Mouse (Mus musculus) heart, embryonic 10.5 days (tissue): ENCODE results near the gene Lmntd1. TPM values are rescaled to one million over a fixed set of nuclear protein-coding genes. Genes with fewer than 3 reads are reported as not detected.

ENCODE experiments used
- DNase-seq: peaks from one replicate; pipeline ENCODE4 v3.0.0-alpha.2; 2017; ENCODE audit warnings: low spot score
- H3K27ac ChIP-seq: fragments of 300-500 bp; sonication (generic); 2 replicates; pipeline ENCODE4 v1.5.1; 2016; ENCODE audit warnings: mild to moderate bottlenecking
- H3K27me3 ChIP-seq: fragments of 300-500 bp; sonication (generic); 2 replicates; pipeline ENCODE4 v1.6.1; 2016; ENCODE audit warnings: mild to moderate bottlenecking; ENCODE audit not compliant: poor library complexity, insufficient read depth, severe bottlenecking
- H3K36me3 ChIP-seq: fragments of 300-500 bp; sonication (generic); 2 replicates; pipeline ENCODE4 v1.6.1; 2016; ENCODE audit warnings: mild to moderate bottlenecking, moderate library complexity
- H3K4me1 ChIP-seq: fragments of 300-500 bp; sonication (generic); 2 replicates; pipeline ENCODE4 v1.6.1; 2016; ENCODE audit warnings: mild to moderate bottlenecking
- H3K4me3 ChIP-seq: fragments of 300-500 bp; sonication (generic); 2 replicates; pipeline ENCODE4 v1.5.1; 2016; ENCODE audit warnings: mild to moderate bottlenecking, moderate library complexity
- H3K9me3 ChIP-seq: fragments of 300-500 bp; sonication (generic); 2 replicates; pipeline ENCODE4 v1.6.1; 2016; ENCODE audit warnings: mild to moderate bottlenecking, moderate library complexity
- WGBS: fragments of 180-500 bp; shearing (Covaris S2); methylation state at CpG from one replicate; pipeline ENCODE4 v1.1.7; 2016; 5-methylcytosine and 5-hydroxymethylcytosine counted together
- polyA plus RNA-seq: library from polyadenylated mRNA; unstranded; fragments of >200 nt; fragmentation: Nextera tagmentation; extraction: Ambion mirVana; gene quantifications from 2 replicates; pipeline ENCODE4 v1.2.1, GENCODE M21; 2016

The Lmntd1 gene
- polyA plus RNA-seq, 1 experiment from 2014 or later, result 2.3 TPM

DNA sequence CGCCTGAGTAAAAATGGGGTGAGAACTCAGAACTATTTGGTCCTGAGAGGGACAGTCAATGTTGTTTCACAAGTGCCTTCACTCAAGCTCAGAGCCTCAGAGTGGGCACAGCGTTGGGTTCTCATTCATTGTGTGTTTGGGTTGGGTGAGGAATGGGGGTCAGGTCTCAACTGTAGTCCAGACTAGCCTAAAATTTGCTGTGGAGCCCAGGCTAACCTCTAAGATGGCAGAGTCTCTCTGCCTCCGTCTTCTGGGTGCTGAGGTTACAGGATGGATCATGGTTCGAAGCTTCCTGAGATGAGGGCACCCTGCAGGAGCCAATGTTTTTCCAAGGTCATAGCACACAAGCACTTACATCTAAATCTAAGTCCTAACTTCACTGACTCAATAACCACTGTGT lies 37.4 kb downstream of the Lmntd1 start:
- H3K27ac ChIP-seq, result no peak overlapping the region
- no peaks in the 10 kb centered on the region for H3K36me3 ChIP-seq
- H3K9me3 ChIP-seq, result no peaks in the 10 kb centered on the region
- H3K4me1 ChIP-seq, result peaks cover 25% of the 10 kb centered on the region
- H3K4me3 ChIP-seq, result no peak overlapping the region
- peak; percentile 56 for DNase-seq
- no peaks in the 10 kb centered on the region for H3K27me3 ChIP-seq
- 86% methylated on average over 4 of the region's 4 CpGs for whole genome bisulfite sequencing

DNA sequence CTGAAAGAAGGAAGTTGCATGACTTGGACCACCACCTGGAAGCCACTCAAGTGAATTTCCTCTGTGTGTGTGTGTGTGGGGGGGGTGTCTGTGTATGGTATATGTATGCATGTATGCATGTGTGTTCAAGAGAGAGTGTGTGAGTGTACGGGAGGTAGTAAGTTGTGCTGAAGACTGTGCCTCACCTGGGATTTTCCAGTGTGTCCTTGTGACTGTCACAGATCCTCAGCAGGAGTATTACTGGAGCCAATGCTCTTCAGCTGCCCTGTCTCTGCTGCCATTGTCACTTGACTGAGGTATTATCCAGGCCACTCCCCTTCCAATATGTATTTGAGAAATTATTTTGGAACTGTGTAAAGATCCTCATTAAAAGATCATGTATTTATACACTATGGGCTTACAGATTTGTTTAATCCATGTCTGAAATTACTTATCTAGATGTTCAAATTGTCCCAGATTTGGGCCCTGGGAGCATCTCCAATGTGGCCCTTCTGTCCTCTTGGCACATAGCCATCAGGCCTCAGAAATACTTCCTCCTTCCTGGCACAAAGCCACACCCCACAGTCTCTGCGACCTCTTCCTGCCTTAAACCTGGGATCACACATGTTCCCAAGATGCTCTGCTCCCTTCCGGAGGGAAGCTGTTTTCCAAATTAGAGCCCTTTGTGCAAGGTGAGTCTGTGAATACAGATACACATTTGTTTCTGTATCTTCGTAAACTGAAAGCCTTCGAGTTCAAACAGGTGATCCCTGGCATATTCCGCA lies 40.7 kb downstream of the Lmntd1 start:
- H3K4me3 ChIP-seq, result no peak overlapping the region
- peaks cover 17% of the 10 kb centered on the region for H3K4me1 ChIP-seq
- no peak for DNase-seq
- no peak overlapping the region for H3K27ac ChIP-seq
- 83% methylated on average over 6 of the region's 6 CpGs for WGBS
- no peaks in the 10 kb centered on the region for H3K9me3 ChIP-seq
- no peaks in the 10 kb centered on the region for H3K27me3 ChIP-seq
- H3K36me3 ChIP-seq, result no peaks in the 10 kb centered on the region

DNA sequence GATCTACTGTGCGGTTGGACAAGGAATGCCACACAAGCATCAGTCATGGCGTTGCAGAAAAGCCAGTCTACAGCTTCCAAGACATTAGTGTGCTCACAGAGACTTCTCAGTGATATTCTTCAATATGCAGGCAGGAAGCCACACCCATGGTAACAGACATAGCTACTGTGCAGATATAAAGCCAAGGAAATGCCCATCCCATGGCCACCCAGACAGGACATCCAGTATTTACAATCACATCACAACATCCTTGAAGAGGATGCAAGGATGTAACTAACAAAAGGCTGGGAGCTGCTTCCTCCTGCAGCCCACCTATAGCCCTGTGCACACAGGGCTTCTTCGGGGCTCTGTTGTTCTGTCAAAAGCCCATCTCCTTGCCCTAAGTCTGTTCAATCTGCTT lies 45.4 kb downstream of the Lmntd1 start:
- Histone ChIP-seq H3K4me1 (peaks cover 18% of the 10 kb centered on the region), H3K27me3 (no peaks in the 10 kb centered on the region), H3K27ac (no peak overlapping the region), H3K9me3 (no peaks in the 10 kb centered on the region), H3K4me3 (no peak overlapping the region), H3K36me3 (no peaks in the 10 kb centered on the region)
- 85% methylated on average over 3 of the region's 3 CpGs for WGBS
- DNase-seq, result no peak

DNA sequence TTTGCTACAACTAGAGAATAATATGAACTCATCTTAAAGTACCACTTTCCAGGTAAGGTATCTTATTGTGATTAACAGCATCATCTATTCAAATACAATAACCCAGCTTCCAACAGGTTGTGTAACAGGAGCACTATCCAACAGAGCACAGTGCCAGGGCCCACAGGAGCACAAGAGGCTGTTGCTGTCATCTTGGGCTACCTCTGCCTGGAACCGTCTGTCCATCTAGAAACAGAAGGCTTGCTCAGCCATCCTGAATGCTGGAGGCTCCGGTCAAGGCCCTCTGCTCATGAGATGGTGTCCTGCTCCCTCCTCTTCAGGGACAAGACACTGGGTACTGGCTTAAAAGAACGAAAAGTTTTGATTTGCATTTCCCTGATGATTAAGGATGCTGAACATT lies 46.3 kb downstream of the Lmntd1 start:
- H3K27me3 ChIP-seq, result no peaks in the 10 kb centered on the region
- no peak overlapping the region for H3K4me3 ChIP-seq
- no peak for DNase-seq
- H3K36me3 ChIP-seq, result no peaks in the 10 kb centered on the region
- no peaks in the 10 kb centered on the region for H3K9me3 ChIP-seq
- peaks cover 18% of the 10 kb centered on the region for H3K4me1 ChIP-seq
- 77% methylated on average over 3 of the region's 3 CpGs for WGBS
- H3K27ac ChIP-seq, result no peak overlapping the region

DNA sequence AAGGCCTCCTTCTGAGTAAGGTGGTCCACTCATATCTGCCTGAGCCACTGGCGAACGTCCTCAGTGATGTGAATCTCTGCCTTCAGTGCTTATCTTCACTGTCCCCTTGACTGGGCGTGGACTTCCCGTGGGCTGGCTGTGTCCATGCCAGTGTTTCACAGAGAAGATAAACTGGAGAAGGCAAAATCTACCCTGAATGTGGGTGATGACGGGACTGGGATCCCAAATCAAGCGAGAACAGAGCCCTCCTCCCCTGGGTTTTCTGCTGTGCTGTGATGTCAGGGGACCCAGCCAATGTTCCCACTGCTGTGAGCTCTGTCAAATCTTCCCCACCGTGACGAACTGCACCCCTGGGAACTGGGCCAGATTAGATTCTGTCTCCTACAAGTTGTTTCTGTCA lies 46.8 kb downstream of the Lmntd1 start:
- no peaks in the 10 kb centered on the region for H3K27me3 ChIP-seq
- no peaks in the 10 kb centered on the region for H3K9me3 ChIP-seq
- peaks cover 18% of the 10 kb centered on the region for H3K4me1 ChIP-seq
- WGBS, result 48% methylated on average over 8 of the region's 8 CpGs
- no peak overlapping the region for H3K27ac ChIP-seq
- no peak overlapping the region for H3K4me3 ChIP-seq
- H3K36me3 ChIP-seq, result no peaks in the 10 kb centered on the region
- no peak for DNase-seq

DNA sequence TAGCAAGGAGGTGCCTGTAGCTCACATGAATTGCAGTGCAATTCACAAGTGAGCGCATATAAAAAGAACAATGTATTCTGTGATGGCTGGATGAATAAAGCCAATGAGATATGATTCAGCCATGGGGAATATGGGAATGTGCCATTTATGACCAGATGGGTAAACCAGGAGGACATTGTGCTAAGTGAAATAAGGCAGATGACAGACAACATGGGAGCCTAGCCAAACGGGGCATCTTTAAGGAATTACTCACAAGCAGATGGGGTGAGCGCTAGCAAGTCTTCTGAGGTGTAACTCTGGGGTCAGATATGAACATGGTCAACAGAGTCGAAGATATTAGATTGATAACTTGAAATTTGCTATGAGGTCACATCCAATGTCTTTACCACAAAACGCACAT lies 48.5 kb downstream of the Lmntd1 start:
- Histone ChIP-seq H3K4me1 (peaks cover 18% of the 10 kb centered on the region), H3K4me3 (no peak overlapping the region), H3K27ac (no peak overlapping the region), H3K27me3 (no peaks in the 10 kb centered on the region), H3K9me3 (no peaks in the 10 kb centered on the region), H3K36me3 (no peaks in the 10 kb centered on the region)
- no peak for DNase-seq
- 90% methylated on average over 5 of the region's 5 CpGs for WGBS

DNA sequence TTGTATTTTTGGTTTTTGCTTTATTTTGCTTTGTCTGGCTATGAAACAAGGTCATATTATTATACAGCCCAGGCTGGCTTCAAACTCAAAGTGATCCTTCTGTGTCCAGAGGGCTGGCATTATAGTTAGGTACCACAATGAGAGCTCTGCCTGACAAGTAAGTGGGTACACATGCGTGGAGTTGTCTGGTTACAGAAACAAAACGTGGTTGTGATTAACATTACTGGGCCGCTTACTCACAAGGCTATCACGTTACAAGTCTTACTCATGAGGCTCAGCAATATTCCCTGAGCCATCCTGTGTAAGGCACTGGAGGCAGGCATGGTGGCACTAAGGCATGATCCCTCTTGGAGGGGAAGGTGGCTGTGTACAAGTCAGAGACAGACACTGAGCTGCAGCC lies 49.4 kb downstream of the Lmntd1 start:
- no peak overlapping the region for H3K27ac ChIP-seq
- H3K4me3 ChIP-seq, result no peak overlapping the region
- no peaks in the 10 kb centered on the region for H3K36me3 ChIP-seq
- H3K27me3 ChIP-seq, result no peaks in the 10 kb centered on the region
- 74% methylated on average over 4 of the region's 4 CpGs for WGBS
- no peak for DNase-seq
- peaks cover 18% of the 10 kb centered on the region for H3K4me1 ChIP-seq
- no peaks in the 10 kb centered on the region for H3K9me3 ChIP-seq

DNA sequence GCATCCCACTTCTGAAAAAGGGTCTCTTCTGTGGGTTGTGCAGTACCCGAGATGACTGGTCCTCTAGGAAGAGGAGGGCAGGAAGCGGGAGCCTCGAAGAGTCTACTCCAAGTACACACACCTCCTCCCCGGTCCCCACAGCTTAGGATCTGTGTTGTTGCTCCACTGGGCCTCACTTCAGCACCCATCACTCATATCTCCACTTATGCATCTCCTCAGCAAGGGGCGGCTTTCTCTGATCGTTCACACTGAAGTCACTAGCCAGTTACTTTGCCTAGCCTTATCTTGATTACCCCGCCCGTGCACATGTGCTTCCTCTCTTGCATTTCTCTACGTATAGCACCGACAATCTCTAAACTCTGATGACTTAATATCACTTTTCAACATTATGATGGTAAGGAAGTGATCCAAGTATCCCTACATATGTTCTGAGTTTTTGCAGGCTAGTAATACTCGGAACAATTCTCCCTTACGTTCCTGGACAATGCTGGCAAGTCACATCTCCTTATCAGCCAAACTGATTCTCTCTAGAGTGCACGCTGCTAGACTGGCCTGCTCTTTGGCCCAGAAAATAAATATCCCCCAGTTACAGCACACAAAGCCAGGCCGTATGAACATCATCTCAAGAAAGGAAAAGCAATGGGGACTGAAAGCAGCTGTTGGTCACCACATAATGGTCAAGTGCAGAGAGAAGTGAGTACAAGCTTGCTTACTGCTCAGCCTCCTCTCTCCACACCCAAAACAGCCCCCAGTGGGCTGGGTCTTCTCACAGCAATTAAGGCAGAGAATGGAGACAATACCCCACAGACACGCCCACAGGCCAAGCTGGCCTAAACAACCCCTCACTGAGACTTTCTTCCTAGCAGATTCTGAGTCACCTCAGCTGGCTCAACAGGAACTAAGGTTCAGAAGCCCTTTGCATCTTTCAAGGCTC lies 56.8 kb downstream of the Lmntd1 start:
- no peak for DNase-seq
- WGBS, result 61% methylated on average over 15 of the region's 15 CpGs
- no peaks in the 10 kb centered on the region for H3K36me3 ChIP-seq
- H3K9me3 ChIP-seq, result no peaks in the 10 kb centered on the region
- no peaks in the 10 kb centered on the region for H3K27me3 ChIP-seq
- no peak overlapping the region for H3K4me3 ChIP-seq
- no peak overlapping the region; the same call in 1 of the 2 replicates for H3K27ac ChIP-seq
- peaks cover 15% of the 10 kb centered on the region; the same call in 1 of the 2 replicates for H3K4me1 ChIP-seq

DNA sequence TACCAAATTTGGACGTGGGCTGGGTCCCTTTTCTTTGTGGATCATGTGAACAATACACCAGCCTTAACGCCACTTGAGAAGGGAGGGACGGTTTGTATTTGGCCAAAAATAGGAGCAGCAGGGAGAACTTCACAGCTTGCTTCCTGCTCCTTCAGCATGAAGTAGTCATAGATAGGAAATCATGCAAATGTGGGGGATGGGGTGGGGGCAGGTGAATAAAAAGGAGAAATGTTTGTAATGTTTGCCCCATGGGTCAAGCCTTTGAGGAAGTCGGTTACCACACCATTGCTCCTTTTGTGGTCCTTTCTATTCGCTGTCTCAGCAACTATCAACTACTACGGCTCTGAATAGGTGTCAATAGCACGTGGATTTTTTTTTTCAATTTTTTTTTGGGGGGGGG lies 60.9 kb downstream of the Lmntd1 start:
- H3K27ac ChIP-seq, result no peak overlapping the region
- 60% methylated on average over 7 of the region's 7 CpGs for WGBS

DNA sequence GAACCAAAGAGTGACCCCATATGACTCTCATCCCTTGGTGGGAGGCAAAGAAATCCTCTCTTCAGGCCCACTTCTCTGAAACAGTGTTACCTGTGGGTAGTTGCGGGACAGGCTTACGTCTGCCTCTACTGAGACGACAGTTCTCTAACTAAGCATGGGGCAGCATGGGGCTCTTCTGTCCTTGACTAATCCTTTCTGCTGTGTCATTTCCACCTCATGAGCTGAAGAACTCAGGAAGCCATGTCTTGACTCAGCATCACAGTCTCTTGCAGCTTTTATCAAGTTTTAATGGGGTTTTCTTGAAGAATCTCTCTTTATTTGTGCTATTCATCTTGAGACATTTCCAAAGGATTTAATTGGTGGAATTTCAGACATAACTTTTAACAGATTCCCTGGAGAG lies 61.3 kb downstream of the Lmntd1 start:
- no peaks in the 10 kb centered on the region for H3K36me3 ChIP-seq
- no peak overlapping the region for H3K27ac ChIP-seq
- no peaks in the 10 kb centered on the region for H3K27me3 ChIP-seq
- DNase-seq, result no peak
- no peak overlapping the region for H3K4me3 ChIP-seq
- H3K9me3 ChIP-seq, result no peaks in the 10 kb centered on the region
- WGBS, result 94% methylated on average over 3 of the region's 3 CpGs
- peaks cover 15% of the 10 kb centered on the region; the same call in 1 of the 2 replicates for H3K4me1 ChIP-seq

More for the DNA sequence above, 60.9 kb downstream of the Lmntd1 start:
- Histone ChIP-seq H3K36me3 (no peaks in the 10 kb centered on the region), H3K27me3 (no peaks in the 10 kb centered on the region), H3K4me3 (no peak overlapping the region), H3K4me1 (peaks cover 15% of the 10 kb centered on the region; the same call in 1 of the 2 replicates), H3K9me3 (no peaks in the 10 kb centered on the region)
- no peak for DNase-seq

DNA sequence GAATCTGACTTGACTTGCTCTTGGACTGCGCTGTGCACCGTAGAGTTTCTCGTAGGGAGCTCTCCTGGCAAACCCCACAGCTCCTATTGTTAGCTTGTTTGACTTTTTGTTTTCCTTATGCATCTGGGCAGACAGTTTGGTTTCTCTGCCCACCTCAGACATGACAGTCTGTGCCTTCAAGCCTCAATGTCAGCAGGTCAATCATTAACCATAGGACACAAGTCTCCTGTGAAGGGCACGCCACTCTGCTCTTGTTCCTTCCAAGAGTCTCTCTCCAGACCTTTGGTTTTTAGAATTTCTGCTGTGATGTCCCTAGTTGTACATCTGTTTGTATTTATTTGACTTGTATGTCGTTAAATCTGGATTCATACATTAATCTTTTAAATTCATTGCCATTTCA lies 63.1 kb downstream of the Lmntd1 start:
- no peak for DNase-seq
- Histone ChIP-seq H3K27me3 (no peaks in the 10 kb centered on the region), H3K4me3 (no peak overlapping the region), H3K9me3 (no peaks in the 10 kb centered on the region), H3K27ac (no peak overlapping the region), H3K36me3 (no peaks in the 10 kb centered on the region), H3K4me1 (peaks cover 12% of the 10 kb centered on the region)
- WGBS, result 89% methylated on average over 5 of the region's 5 CpGs

DNA sequence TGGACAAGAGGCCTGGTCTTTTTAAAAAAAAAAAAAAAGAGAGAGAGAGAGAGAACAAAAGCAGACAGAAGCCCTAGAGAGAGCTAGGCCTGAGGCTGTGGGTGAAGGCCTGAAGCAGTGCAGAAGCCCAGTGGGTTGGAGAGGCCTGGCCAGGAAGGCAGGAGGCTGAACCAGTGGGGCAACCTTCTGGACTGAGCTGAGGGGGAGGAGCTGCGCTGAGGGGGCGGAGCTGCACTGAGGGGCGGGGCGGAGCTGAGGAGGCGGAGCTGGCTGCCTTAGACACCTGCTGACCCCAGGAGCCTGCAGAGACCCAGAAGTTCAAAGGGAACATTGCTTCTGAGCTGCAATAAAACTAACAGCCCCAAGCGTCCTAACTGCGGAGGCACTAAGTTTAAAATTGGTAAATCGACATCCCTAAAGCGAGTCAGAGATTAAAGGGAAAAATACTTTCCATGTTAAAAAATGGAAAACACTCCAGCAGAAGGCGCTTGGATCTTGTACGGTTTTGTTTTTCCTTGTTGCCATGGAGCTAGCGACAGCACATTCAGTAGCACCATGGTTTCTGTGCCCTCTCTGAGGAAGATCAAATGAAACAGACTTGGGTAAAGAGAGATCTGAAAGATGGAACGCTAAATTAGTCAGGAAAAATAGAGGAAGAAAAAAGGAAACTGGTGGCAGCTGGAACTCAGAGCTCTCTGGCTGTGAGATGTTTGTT lies 68.0 kb downstream of the Lmntd1 start:
- Histone ChIP-seq H3K27me3 (no peaks in the 10 kb centered on the region), H3K27ac (peak overlapping the region; percentile 76), H3K9me3 (no peaks in the 10 kb centered on the region), H3K4me3 (no peak overlapping the region), H3K36me3 (no peaks in the 10 kb centered on the region), H3K4me1 (peaks cover 26% of the 10 kb centered on the region)
- 25% methylated on average over 13 of the region's 13 CpGs for WGBS
- no peak for DNase-seq

DNA sequence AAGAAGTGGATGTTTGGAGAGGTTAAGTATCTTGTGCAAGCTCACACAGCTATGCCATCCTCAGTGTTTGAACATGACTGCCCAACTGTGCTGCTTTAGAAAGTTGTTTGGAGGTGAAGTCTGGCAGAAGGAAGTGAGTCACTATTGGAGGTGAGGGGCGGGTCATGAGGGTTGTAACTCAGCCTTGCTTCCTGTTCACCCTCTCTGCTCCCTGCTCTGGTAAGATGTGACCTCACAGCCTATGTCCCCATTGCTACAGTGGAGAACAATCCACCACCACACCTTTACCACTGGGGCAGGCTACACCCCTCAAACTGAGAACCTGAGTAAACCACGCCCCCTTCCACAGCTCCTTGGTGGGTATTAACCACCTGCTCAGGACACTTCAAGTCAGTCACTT lies 69.3 kb downstream of the Lmntd1 start:
- H3K36me3 ChIP-seq, result no peaks in the 10 kb centered on the region
- H3K27ac ChIP-seq, result peak overlapping the region; percentile 59; the same call in 1 of the 2 replicates
- H3K4me1 ChIP-seq, result peaks cover 26% of the 10 kb centered on the region
- WGBS, result 89% methylated on average over 2 of the region's 2 CpGs
- H3K9me3 ChIP-seq, result no peaks in the 10 kb centered on the region
- H3K27me3 ChIP-seq, result no peaks in the 10 kb centered on the region
- DNase-seq, result no peak
- H3K4me3 ChIP-seq, result no peak overlapping the region
